Mouse (Mus musculus) kidney, adult 9 months (tissue): ENCODE results near the gene Nudcd3.

Experiments
- DNase-seq: peaks from one replicate; pipeline ENCODE4 v3.0.0; 2022

The Nudcd3 gene

DNA sequence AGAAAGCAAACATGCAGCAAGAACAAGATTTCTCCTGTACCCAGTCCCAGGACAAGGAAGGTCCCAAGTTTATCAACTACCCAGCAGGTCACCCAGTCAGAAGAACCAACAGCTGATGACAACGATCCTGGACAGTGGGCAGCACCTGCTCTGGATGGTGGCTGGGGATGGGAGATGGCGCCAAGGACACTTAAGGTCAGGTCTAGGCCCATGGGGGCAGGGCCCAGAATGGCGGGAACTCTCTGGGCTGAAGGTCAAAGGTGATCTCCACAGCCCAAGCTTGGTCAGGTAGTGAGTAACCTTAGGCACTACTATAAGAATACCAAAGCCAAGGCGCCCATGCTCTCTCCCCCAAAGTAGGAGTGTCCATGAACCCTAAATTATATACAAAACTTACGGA lies 138.3 kb downstream of the Nudcd3 start:
- DNase-seq: no peak

DNA sequence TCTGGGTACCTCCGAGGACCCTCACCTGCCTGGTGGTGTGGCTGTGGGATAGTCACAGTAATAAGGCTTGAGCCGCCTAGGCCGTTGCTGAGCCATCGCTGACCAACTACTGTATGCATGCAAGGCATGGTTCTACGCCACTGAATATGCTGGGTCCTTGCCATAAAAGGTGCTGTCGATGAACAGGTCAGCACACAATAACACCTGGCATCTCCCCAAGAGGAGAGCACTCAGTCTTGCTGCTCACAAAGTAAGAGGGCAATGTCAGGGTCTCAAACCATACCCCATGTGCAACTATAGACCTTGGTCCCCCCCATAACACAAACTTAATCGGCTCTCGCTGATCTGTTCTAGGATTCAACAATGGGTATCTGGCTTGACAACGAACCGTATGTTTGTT lies 141.1 kb downstream of the Nudcd3 start:
- DNase-seq: no peak
